Mouse (Mus musculus): Measurements from ENCODE around the gene Fis1. TPM values are rescaled to one million over a fixed set of nuclear protein-coding genes. Genes with fewer than 3 reads are reported as not detected.

Gene Fis1
- total RNA-seq, 2 experiments from 2014 or later, result 193 to 195 TPM

DNA sequence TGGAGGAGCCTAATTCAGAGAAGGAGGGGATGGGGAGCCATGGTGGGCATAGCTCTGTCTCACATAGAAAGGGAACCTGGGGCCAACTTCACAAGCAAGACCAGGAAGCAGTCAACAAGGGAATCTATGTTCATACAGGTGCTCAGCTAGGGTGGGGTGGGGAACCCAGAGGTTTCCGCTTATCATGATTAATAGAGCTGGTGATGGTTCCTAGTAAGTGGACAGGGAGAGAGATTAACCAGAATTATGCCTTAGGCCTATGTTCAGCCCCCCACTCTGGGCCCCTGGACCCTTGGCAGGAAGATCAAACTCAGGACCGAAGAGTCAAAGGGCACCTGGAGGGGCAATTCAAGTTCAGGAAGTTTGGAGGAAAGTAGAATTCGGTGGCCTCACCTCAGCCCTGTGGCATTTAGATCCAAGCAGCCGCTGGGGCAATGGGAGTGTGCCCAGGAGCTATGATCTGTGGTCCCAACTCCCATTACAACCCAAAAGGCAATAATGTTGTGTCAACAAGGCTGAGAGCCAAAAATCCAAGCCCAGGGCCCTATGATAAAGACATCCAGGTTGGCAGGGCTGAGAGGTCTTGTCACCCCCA is 13.9 kb downstream of the Fis1 start:
- no peak for DNase-seq
- intact Hi-C loops (cut with DNase I), result no loop called here

GRCm38 (mm10) chr5:136967592-136967991 is 14.5 kb downstream of the Fis1 start:
- intact Hi-C loops (cut with DNase I), result no loop called here
- no peak for DNase-seq

- intact Hi-C loops (cut with DNase I), result no loop called here
These were observed 17.6 kb downstream of the Fis1 start for GRCm38 (mm10) chr5:136970703-136971102.

DNA sequence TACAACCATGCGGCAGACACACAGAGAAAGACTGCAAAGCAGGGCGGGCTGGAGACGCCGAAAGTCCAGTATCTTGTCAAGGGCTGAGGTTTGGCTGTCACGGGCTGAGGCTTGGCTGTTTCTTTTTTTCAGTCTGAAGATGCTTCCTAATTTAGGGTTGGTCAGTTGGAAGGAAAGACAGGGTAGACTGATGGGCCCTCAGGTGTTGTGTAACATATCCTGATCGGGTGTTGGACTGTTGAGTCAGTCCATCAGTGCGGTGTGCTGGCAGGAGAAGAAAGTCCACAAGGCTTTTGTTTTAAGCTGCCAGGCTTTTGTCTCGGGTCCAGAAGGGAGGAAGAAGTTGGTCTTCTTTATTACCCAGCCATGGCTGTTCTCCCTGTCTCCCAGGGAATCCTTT is 20.6 kb downstream of the Fis1 start:
- intact Hi-C loops (cut with DNase I), result no loop called here

More at GRCm38 (mm10) chr5:136970703-136971102, 17.6 kb downstream of the Fis1 start:
- DNase-seq, result peak; percentile 59

GRCm38 (mm10) chr5:136977769-136978168 is 24.7 kb downstream of the Fis1 start:
- intact Hi-C loops (cut with DNase I), result no loop called here
- DNase-seq, result no peak

More for the DNA sequence above, 20.6 kb downstream of the Fis1 start:
- no peak for DNase-seq

GRCm38 (mm10) chr5:136979762-136980161 is 26.7 kb downstream of the Fis1 start:
- DNase-seq, result no peak
- intact Hi-C loops (cut with DNase I), result no loop called here

- intact Hi-C loops (cut with DNase I), result no loop called here
- no peak for DNase-seq
These were observed 27.9 kb downstream of the Fis1 start for GRCm38 (mm10) chr5:136980974-136981373.

DNA sequence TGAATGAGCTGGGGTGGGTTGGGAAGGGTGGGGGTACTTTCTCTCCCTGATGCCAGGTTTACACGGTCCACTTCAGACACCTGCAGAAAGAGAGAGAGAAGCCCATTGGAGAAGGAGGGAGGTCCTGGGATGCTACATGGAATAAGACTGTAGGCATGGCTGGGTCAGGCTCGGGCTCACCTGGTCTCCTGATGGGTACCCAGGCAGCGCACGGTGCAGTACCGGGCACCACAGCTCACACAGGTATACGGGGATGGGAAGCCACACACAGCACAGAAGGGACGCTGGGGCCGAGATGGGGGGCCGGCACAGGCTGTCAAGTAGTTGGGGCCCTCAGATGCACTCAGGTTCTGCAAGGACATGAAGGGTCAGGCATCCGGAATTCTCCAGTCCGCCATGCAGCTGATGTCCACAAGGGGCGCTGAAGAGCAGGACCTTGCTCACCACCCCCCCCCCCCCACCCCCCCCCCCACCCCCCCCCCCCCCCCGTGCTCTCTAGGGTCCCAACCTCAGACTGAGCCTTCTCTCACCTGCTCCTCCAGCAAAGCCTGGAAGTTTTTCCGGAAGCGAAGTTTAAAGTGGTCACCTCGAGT is 29.4 kb downstream of the Fis1 start:
- intact Hi-C loops (cut with DNase I), result no loop called here
- DNase-seq, result peak; percentile 54

DNA sequence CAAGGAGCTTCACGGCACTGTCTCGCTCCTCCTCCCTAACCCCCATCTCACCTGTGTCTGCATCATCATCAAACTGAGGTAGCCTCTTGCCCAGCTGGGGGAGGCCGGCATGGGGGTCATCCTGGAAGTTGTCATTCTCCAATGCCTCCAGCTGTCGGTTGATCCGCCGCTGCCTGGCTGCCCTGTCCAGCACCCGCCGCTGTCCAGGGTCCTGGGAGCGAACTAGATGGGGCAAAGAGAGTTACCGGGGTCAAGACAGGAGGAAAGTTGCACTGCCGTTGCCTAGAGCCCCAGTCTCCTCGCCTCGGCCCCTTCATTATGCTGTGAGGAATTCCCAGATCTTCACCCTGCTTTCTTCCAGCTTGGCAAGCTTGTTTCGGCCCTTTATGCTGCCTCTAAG is 31.8 kb downstream of the Fis1 start:
- no peak for DNase-seq
- intact Hi-C loops (cut with DNase I), result no loop called here

- intact Hi-C loops (cut with DNase I), result no loop called here
- DNase-seq, result peak; percentile 99
These were observed 33.6 kb downstream of the Fis1 start, which contains the start of gene Plod3 for GRCm38 (mm10) chr5:136986695-136987137. Gene Plod3, plus strand, starts transcription at chr5:136987019.

- intact Hi-C loops (cut with DNase I), result no loop called here
- peak; percentile 83 for DNase-seq
These were observed 34.3 kb downstream of the Fis1 start for GRCm38 (mm10) chr5:136987138-136987933.

GRCm38 (mm10) chr5:136987934-136988271 is 34.8 kb downstream of the Fis1 start, which contains the start of gene Znhit1:
Gene Znhit1, minus strand, starts transcription at chr5:136988021.
- DNase-seq, result no peak
- intact Hi-C loops (cut with DNase I), result no loop called here

DNA sequence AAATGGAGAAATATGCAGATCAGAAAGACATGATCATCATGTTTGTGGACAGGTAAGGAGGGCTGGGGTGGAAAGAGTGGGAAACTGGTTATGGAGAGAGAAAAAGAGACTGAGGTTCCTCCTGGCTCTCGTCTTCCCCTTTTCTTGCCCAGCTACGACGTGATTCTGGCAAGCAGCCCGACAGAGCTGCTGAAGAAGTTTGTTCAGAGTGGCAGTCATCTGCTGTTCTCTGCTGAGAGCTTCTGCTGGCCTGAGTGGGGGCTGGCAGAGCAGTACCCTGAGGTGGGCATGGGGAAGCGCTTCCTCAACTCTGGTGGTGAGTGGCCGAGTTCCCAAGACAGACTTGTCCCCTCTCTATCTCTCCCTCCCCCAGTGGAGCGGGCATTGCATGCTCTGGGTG is 35.3 kb downstream of the Fis1 start:
- DNase-seq, result peak; percentile 42
- intact Hi-C loops (cut with DNase I), result no loop called here

DNA sequence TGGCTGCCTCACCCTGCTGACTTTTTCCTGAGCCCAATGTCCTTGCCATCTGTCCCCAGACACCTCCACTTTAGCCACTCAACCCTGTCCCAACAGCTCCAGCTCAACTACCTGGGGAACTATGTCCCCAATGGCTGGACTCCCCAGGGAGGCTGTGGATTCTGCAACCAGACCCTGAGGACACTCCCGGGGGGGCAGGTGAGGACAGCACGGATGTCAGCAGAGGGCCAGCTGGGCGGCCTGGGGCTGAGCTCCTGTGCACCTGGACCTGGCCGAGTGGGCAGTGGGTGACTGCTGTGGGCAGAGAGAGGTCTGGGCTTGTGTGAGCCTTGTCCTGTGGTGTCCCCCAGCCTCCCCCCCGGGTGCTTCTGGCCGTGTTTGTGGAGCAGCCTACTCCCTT is 36.7 kb downstream of the Fis1 start:
- intact Hi-C loops (cut with DNase I), result no loop called here
- peak; percentile 26 for DNase-seq

DNA sequence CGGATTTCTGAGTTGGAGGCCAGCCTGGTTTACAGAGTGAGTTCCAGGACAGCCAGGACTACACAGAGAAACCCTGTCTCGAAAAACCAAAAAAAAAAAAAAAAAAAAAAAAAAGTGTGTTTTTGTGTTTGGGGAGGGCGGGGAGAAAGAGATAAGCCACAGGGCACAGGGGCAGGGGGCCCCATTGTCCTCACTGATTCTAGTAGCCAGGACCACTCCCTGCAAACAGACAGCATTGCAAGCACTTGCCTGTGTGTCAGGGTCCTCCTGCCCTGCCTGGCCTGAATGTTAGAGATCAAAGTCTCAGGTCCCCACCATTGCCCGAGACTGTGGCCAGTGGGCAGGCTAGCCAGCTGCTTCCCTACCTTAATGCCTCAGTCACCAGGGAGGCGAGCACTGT is 46.4 kb downstream of the Fis1 start:
- no peak for DNase-seq
- intact Hi-C loops (cut with DNase I), result no loop called here

- no peak for DNase-seq
- intact Hi-C loops (cut with DNase I), result no loop called here
These were observed 47.5 kb downstream of the Fis1 start for GRCm38 (mm10) chr5:137000612-137001011.

DNA sequence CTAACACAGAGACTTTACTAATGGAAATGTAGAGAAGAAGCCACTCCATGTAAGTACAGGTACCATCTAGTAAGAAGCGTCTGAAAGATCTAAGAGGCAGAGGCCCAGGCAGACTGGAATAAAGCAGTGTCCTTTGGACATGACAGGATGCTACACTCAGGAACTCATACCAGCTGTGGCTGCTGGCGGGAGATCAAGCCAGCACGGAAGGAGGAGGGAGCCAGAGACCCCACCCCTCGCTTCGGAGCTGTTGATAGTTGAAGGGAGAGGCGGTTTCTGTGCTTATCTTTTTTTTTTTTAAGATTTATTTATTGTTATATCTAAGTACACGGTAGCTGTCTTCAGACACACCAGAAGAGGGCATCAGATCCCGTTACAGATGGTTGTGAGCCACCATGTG is 54.2 kb downstream of the Fis1 start:
- intact Hi-C loops (cut with DNase I), result no loop called here

DNA sequence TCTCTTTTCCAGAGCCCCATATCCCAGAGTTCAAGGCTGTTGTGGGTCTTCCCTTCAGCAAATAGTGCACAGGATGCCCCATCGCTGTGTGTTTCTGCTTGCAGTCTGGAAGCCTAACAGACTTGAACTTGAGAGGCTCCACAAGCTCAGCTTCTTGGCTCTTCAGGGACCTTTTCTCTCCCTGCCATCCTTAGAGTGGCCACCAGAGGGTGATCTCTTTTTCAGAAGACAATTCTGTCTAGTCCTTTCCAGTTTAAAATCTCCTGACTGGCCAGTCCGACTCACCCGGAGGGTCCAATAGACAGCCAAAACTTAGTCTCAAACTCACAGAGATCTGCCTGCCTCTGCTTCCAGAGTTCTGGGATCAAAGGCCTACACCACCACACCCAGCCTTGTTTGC is 56.9 kb downstream of the Fis1 start:
- intact Hi-C loops (cut with DNase I), result loop anchor here (5.0 kb wide), 1 partner anchor 102 kb away; no protein-coding TSS in a partner anchor
- DNase-seq, result peak; percentile 59

More for the DNA sequence above, 54.2 kb downstream of the Fis1 start:
- no peak for DNase-seq

- intact Hi-C loops (cut with DNase I), result loop anchor here (5.0 kb wide), 1 partner anchor 100 kb away; no protein-coding TSS in a partner anchor
- no peak for DNase-seq
These were observed 59.4 kb downstream of the Fis1 start for GRCm38 (mm10) chr5:137012401-137012950.
